Mouse (Mus musculus) heart, adult 2 months (tissue): ENCODE measurements at regions not wholly inside any gene's neighbourhood (a gene's known extent, or its start where the extent isn't known, plus 50 kb on each side); places are given as distances from the start of the nearest gene placed in this dataset.

ENCODE experiments used
- CTCF ChIP-seq: fragments of 200-600 bp; IDR thresholded peaks from 2 replicates; pipeline ENCODE4 v1.8.1; 2022; ENCODE audit warnings: antibody characterized with exemption, mild to moderate bottlenecking, moderate library complexity
- EP300 ChIP-seq: fragments of 200-500 bp; IDR thresholded peaks from 2 replicates; pipeline ENCODE4 v1.6.1; 2011; ENCODE audit warnings: low read depth, low read length, control low read depth; ENCODE audit not compliant: insufficient read depth
- POLR2A ChIP-seq: fragments of 200-500 bp; IDR thresholded peaks from 2 replicates; pipeline ENCODE4 v1.6.1; 2011; ENCODE audit warnings: mild to moderate bottlenecking, low read depth, low read length, control low read depth; ENCODE audit not compliant: insufficient read depth

GRCm38 (mm10) chr3:16855251-16855650, 849.0 kb upstream of the Gm5150 start:
- TF ChIP-seq EP300 (no peak), CTCF (no peak), POLR2A (no peak)
